Mouse (Mus musculus): ENCODE measurements at regions not wholly inside any gene's neighbourhood (a gene's known extent, or its start where the extent isn't known, plus 50 kb on each side); places are given as distances from the start of the nearest gene placed in this dataset.

- TF ChIP-seq CTCF (IDR thresholded peaks at IDR 0.05; ENCODE audit: low read depth), result no peak
- no peak for TF ChIP-seq EP300 (IDR thresholded peaks at IDR 0.05; ENCODE audit: low read depth)
Observed at GRCm38 (mm10) chr3:105257096-105257495, 190.5 kb downstream of the 4930564D02Rik start.

Data from liver, postnatal 0 days (tissue).